Mouse (Mus musculus): ENCODE results near the gene Hist1h2br. TPM values are rescaled to one million over a fixed set of nuclear protein-coding genes. Genes with fewer than 3 reads are reported as not detected.
"Not testable (repeated sequence)": the region's sequence is repeated elsewhere in the genome, so short reads cannot be mapped to it uniquely, and the experiment has no call there.

Gene Hist1h2br
- polyA plus RNA-seq, 1 experiment from 2014 or later, result 4.8 TPM

DNA sequence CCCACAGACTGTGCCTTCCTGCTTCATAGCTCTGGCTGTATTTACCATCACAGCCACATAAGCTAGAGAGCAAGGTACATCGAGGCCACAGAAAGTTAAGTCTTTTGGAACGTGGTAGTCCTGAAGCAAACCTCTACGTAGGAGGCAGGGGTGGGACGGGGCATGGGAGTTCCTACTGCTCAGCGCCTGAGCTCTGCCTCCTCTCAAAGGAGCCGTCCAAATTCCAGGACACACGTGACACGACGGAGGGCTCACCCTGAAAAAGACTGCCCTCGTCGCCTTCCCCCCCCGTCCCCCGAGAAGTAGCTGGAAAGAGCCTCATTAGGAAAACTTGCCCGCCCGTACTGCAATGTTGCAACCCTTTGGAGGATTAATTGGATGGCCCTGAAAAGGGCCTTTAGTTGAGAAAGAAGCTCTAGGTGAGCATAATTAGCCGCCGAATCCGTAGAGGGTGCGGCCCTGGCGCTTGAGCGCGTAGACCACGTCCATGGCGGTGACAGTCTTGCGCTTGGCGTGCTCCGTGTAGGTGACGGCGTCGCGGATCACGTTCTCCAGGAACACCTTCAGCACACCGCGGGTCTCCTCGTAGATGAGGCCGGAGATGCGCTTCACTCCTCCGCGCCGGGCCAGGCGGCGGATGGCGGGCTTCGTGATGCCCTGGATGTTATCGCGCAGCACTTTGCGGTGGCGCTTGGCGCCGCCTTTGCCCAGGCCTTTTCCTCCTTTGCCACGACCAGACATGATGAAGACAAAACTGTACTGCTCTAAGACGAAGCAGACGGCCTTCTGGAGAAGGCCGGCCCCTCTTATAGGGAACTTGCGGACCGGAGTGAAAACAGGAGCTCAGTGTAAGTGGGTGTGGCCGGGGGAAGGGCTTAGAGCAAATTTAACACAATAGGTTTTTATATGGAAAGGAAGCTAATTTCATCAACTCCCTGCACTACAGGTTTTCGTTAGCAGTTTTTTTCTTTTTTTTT, 1.8 kb upstream of the Hist1h2br start, which contains the start of gene Hist1h4n:
TSS of gene Hist1h4n (minus strand) at position 779 of the 977 bp plus-strand sequence.
- 0 out of 2 replicates have a peak within 1 kb of the TSS, but pooled peaks have one; percentile 26 for H3K4me2 ChIP-seq (ENCODE audit: low read depth, low read length)
- H3K9ac ChIP-seq (replicated peaks; ENCODE audit: low read depth, low read length); H3K27me3 ChIP-seq (ENCODE audit: control insufficient read depth, insufficient read depth, low read length); H3K4me1 ChIP-seq (ENCODE audit: control insufficient read depth, insufficient read depth, low read length); H3K9me3 ChIP-seq (ENCODE audit: control insufficient read depth, low read length); H3K4me3 ChIP-seq (ENCODE audit: low read depth, low read length); H3K36me3 ChIP-seq (ENCODE audit: control insufficient read depth, insufficient read depth, low read length); H3K27ac ChIP-seq (ENCODE audit: low read depth, low read length): not testable (repeated sequence)
- 0% methylated on average over 20 of the region's 58 CpGs for WGBS
- ATAC-seq (ENCODE audit: low read depth), result peak; percentile 85

DNA sequence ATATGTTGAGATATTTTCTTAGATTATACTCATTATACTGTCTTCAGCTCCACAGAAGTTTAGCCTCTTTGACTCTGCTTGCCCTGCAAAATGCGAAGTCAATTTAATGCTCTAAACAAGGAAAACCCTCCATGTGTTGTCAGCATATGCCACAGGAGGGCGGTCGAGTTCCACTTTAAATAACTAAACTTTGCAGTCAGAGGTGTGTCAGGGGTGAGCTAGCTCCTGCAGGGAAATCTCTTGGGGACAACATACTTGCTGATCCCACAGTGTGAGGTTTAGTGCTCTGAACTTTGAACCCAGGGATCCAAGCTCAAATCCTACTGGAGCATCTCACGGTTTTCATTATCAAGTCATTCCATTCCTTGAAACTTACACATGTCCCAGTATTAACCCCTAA, 7.0 kb downstream of the Hist1h2br start:
- not testable (repeated sequence) for H3K4me1 ChIP-seq (ENCODE audit: control insufficient read depth, insufficient read depth, low read length); H3K4me2 ChIP-seq (ENCODE audit: low read depth, low read length); H3K4me3 ChIP-seq (ENCODE audit: low read depth, low read length); H3K36me3 ChIP-seq (ENCODE audit: control insufficient read depth, insufficient read depth, low read length); H3K27ac ChIP-seq (ENCODE audit: low read depth, low read length); H3K9ac ChIP-seq (replicated peaks; ENCODE audit: low read depth, low read length); H3K9me3 ChIP-seq (ENCODE audit: control insufficient read depth, low read length); H3K27me3 ChIP-seq (ENCODE audit: control insufficient read depth, insufficient read depth, low read length)
- WGBS, result no CpG with 5 or more reads among the region's 4 CpGs
- ATAC-seq (ENCODE audit: low read depth), result peak; percentile 76

DNA sequence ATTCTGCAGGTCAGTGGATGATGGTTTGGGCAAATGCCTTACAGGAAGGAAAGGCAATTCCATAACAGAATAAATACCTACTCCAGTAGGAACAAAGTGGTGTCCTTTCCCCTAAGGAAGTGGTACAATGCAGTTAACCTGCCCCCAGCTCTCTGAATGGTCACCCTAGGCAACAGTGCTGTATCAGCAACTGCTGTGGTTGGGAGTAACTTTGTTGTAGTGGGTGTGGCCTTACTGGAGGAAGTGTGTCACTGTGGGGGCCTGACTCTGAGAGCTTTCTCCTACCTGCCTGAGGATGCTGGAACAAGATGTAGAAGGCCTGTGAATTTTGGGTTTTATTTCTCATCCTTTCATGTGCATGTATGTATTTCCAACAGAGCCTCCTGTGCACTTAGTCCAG, 12.8 kb downstream of the Hist1h2br start:
- H3K9ac ChIP-seq (replicated peaks; ENCODE audit: low read depth, low read length); H3K9me3 ChIP-seq (ENCODE audit: control insufficient read depth, low read length); H3K36me3 ChIP-seq (ENCODE audit: control insufficient read depth, insufficient read depth, low read length); H3K4me3 ChIP-seq (ENCODE audit: low read depth, low read length); ATAC-seq (ENCODE audit: low read depth); H3K27me3 ChIP-seq (ENCODE audit: control insufficient read depth, insufficient read depth, low read length); H3K27ac ChIP-seq (ENCODE audit: low read depth, low read length); H3K4me2 ChIP-seq (ENCODE audit: low read depth, low read length); H3K4me1 ChIP-seq (ENCODE audit: control insufficient read depth, insufficient read depth, low read length): not testable (repeated sequence)

DNA sequence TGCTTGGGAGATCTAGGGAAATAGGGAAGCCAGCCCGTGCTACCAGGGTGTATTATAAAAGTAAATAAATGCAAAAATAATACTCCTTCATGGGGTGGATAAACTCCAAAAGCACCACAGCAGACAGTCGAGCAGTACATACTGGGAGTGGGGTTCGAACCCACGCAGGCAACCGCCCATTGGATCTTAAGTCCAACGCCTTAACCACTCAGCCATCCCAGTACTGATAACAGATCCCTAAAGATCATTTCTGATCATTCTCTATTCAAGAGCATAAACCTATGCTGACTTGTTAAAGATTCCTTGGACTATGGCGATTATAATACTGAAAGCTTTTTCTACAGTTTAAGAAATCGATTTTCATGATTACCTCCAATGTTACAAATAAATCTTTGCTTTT, 14.3 kb downstream of the Hist1h2br start:
- H3K4me1 ChIP-seq (ENCODE audit: control insufficient read depth, insufficient read depth, low read length), result no peaks in the 10 kb centered on the region
- no peak for ATAC-seq (ENCODE audit: low read depth)
- no peak overlapping the region for H3K9ac ChIP-seq (replicated peaks; ENCODE audit: low read depth, low read length)
- no peak overlapping the region for H3K4me3 ChIP-seq (ENCODE audit: low read depth, low read length)
- H3K36me3 ChIP-seq (ENCODE audit: control insufficient read depth, insufficient read depth, low read length), result no peaks in the 10 kb centered on the region
- WGBS, result 13% methylated on average over 8 of the region's 8 CpGs
- no peaks in the 10 kb centered on the region for H3K27me3 ChIP-seq (ENCODE audit: control insufficient read depth, insufficient read depth, low read length)
- H3K27ac ChIP-seq (ENCODE audit: low read depth, low read length), result no peak overlapping the region
- no peak overlapping the region for H3K4me2 ChIP-seq (ENCODE audit: low read depth, low read length)
- no peaks in the 10 kb centered on the region for H3K9me3 ChIP-seq (ENCODE audit: control insufficient read depth, low read length)

DNA sequence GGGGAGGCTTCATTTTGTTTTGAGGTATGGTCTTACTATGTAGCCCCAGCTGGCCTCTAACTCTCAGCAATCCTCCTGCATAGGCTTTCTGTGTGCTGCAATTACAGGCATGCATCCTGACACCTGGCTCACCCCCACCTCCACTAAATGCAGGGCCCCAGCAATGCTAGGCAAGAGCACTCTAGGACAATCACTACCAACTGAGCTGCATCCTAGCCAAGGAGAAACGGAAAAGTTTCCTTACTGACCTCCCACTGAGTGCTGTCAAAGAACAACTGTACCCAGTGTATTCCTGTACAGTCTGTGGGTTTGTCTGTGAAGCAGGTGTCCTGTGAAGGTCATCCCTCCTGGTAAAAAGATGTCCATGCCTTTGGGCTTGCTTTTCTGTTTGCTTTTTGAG, 17.2 kb downstream of the Hist1h2br start:
- not testable (repeated sequence) for H3K27me3 ChIP-seq (ENCODE audit: control insufficient read depth, insufficient read depth, low read length); H3K9me3 ChIP-seq (ENCODE audit: control insufficient read depth, low read length); H3K4me3 ChIP-seq (ENCODE audit: low read depth, low read length); H3K9ac ChIP-seq (replicated peaks; ENCODE audit: low read depth, low read length); H3K27ac ChIP-seq (ENCODE audit: low read depth, low read length); H3K36me3 ChIP-seq (ENCODE audit: control insufficient read depth, insufficient read depth, low read length); H3K4me2 ChIP-seq (ENCODE audit: low read depth, low read length); ATAC-seq (ENCODE audit: low read depth); H3K4me1 ChIP-seq (ENCODE audit: control insufficient read depth, insufficient read depth, low read length)
- 26% methylated on average over 1 of the region's 1 CpGs for WGBS

DNA sequence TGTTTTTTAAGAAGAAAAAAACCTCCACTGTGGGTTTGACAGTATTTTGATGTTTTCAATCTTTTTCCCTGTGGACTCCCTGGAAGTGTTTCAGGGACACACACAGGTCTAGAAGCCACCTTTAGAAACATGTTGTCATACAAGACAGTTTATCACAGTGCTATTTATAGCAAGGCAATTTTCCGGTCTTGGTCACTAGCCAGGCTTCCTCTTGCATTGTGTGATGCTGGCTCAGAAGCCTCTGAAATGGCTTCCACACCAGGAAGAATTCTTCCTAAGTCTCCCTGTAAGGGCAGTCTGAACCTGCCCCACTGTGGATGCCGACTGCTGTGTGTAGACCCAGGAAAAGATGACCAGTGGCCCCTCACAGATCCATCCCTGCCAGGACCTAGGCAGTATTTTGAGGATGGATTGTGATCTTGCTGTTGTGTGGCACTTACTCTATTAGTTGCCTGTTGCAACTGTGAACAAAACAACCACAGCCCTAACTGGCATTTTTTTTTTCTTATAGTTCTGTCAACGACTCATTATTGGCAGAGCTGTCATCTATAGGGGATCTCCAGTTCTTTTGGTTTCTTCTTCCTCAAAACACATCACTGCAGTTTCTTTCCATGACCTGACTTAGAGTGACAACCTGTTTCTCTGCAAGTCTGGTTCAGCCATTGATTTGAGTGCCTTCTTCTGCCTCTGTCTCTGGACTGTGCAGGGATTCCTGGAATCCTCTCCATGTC, 18.8 kb downstream of the Hist1h2br start:
- no peak overlapping the region for H3K9ac ChIP-seq (replicated peaks; ENCODE audit: low read depth, low read length)
- H3K4me2 ChIP-seq (ENCODE audit: low read depth, low read length), result no peak overlapping the region
- H3K4me3 ChIP-seq (ENCODE audit: low read depth, low read length), result no peak overlapping the region
- no peaks in the 10 kb centered on the region for H3K36me3 ChIP-seq (ENCODE audit: control insufficient read depth, insufficient read depth, low read length)
- no peak overlapping the region for H3K27ac ChIP-seq (ENCODE audit: low read depth, low read length)
- no peak for ATAC-seq (ENCODE audit: low read depth)
- H3K27me3 ChIP-seq (ENCODE audit: control insufficient read depth, insufficient read depth, low read length), result no peaks in the 10 kb centered on the region
- WGBS, result 68% methylated on average over 3 of the region's 3 CpGs
- H3K9me3 ChIP-seq (ENCODE audit: control insufficient read depth, low read length), result no peaks in the 10 kb centered on the region
- no peaks in the 10 kb centered on the region for H3K4me1 ChIP-seq (ENCODE audit: control insufficient read depth, insufficient read depth, low read length)

DNA sequence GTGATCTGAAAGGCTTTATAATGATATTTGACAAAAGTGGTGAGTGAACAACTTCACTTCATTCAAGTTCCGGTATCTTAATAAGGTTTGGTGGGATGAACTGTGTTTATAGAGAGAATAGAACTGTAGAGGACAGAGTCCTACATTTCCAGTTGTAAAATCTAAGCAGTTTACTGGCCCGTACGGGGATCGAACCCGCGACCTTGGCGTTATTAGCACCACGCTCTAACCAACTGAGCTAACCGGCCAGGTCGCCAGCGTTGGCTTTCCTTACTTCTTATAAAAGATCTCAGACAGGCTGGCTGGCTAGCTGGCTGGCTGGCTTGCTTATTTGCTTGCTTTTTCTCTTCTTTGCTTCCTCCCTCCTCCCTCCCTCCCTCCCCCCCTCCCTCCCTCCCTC, 21.6 kb downstream of the Hist1h2br start:
- H3K9me3 ChIP-seq (ENCODE audit: control insufficient read depth, low read length), result no peaks in the 10 kb centered on the region
- H3K9ac ChIP-seq (replicated peaks; ENCODE audit: low read depth, low read length), result no peak overlapping the region
- H3K4me2 ChIP-seq (ENCODE audit: low read depth, low read length), result peak overlapping the region; percentile 44
- no peaks in the 10 kb centered on the region for H3K4me1 ChIP-seq (ENCODE audit: control insufficient read depth, insufficient read depth, low read length)
- H3K27me3 ChIP-seq (ENCODE audit: control insufficient read depth, insufficient read depth, low read length), result no peaks in the 10 kb centered on the region
- no peak overlapping the region; the same call in 1 of the 2 replicates for H3K4me3 ChIP-seq (ENCODE audit: low read depth, low read length)
- ATAC-seq (ENCODE audit: low read depth), result peak; percentile 78
- WGBS, result 2% methylated on average over 11 of the region's 11 CpGs
- no peak overlapping the region for H3K27ac ChIP-seq (ENCODE audit: low read depth, low read length)
- no peaks in the 10 kb centered on the region for H3K36me3 ChIP-seq (ENCODE audit: control insufficient read depth, insufficient read depth, low read length)

DNA sequence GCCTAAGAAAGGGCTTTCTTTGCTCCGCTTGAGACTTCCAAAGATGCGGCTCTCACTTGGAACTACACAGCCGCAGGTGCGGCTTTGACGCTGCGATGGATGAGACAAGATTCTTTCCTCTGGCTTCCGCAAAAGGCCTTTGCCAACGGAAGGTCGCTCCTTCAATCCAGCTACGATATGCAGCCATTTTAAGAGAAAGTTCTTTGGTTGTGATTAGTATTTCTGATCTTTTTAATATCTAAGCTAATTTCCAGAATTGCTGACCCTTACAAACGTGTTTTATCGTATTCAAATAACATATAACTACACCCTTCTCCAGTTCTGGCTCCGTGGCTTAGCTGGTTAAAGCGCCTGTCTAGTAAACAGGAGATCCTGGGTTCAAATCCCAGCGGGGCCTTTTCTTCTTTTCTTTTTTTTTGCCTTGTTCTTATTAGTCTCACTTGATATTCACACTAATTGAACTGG, 22.2 kb downstream of the Hist1h2br start:
- H3K9me3 ChIP-seq (ENCODE audit: control insufficient read depth, low read length), result no peaks in the 10 kb centered on the region
- peak overlapping the region; percentile 36 for H3K4me3 ChIP-seq (ENCODE audit: low read depth, low read length)
- H3K4me2 ChIP-seq (ENCODE audit: low read depth, low read length), result peak overlapping the region; percentile 44
- no peak overlapping the region for H3K27ac ChIP-seq (ENCODE audit: low read depth, low read length)
- H3K4me1 ChIP-seq (ENCODE audit: control insufficient read depth, insufficient read depth, low read length), result no peaks in the 10 kb centered on the region
- no peaks in the 10 kb centered on the region for H3K27me3 ChIP-seq (ENCODE audit: control insufficient read depth, insufficient read depth, low read length)
- peak; percentile 66 for ATAC-seq (ENCODE audit: low read depth)
- peak overlapping the region; percentile 44 for H3K9ac ChIP-seq (replicated peaks; ENCODE audit: low read depth, low read length)
- WGBS, result 2% methylated on average over 15 of the region's 15 CpGs
- H3K36me3 ChIP-seq (ENCODE audit: control insufficient read depth, insufficient read depth, low read length), result no peaks in the 10 kb centered on the region

DNA sequence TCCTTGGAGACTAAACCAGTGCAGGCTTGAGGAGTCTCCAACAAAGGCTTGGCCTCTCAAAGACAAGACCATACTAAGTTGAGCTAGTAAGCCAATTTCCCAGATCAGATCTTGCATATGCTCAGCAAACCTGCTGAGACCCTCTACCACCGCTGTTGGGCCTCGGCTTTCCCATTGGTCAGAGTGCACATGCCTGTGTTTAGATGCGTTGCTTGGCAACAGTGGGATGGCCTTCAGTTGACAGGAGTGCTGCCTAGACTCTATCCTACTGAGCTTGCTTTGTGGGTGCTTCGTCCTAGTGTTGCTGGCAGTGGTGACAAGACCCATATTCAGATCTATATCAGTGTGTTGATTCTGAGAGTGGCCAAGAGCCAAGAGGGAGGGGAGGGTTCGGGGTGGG, 28.1 kb downstream of the Hist1h2br start:
- Histone ChIP-seq H3K36me3 (ENCODE audit: control insufficient read depth, insufficient read depth, low read length) (no peaks in the 10 kb centered on the region), H3K27ac (ENCODE audit: low read depth, low read length) (no peak overlapping the region), H3K4me3 (ENCODE audit: low read depth, low read length) (no peak overlapping the region), H3K27me3 (ENCODE audit: control insufficient read depth, insufficient read depth, low read length) (no peaks in the 10 kb centered on the region), H3K4me1 (ENCODE audit: control insufficient read depth, insufficient read depth, low read length) (no peaks in the 10 kb centered on the region), H3K9ac (replicated peaks; ENCODE audit: low read depth, low read length) (no peak overlapping the region), H3K4me2 (ENCODE audit: low read depth, low read length) (no peak overlapping the region), H3K9me3 (ENCODE audit: control insufficient read depth, low read length) (no peaks in the 10 kb centered on the region)
- ATAC-seq (ENCODE audit: low read depth), result no peak
- WGBS, result 12% methylated on average over 5 of the region's 5 CpGs

Measured in neural tube, embryonic 14.5 days (tissue).